Mouse (Mus musculus): ENCODE results near the gene Cip2a. TPM values are rescaled to one million over a fixed set of nuclear protein-coding genes. Genes with fewer than 3 reads are reported as not detected.

Cip2a gene
- polyA plus RNA-seq, 1 experiment from 2014 or later, result 24.6 TPM

DNA sequence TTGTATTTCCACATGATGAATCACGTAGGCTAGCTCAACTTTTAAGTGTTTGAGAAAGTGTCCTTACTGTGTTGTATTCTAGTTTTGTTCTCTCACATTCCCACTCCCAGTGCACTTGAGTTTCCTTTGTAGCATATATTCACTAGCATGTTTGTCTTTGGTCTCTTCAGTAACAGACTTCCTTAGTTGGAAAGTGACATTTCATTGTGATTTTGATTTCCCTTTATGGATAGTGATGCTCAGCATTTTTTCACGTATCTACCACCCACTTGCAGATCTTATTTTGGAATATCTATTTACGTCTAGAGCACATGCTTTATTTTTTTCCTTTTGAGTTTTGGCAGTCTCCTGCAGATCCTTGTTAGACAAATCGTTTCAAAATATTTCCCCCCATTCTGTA, 43.8 kb downstream of the Cip2a start:
- ATAC-seq (ENCODE audit: low FRiP score, low read depth), result no peak
- no peaks in the 10 kb centered on the region for H3K4me1 ChIP-seq
- H3K27me3 ChIP-seq (replicated peaks), result no peaks in the 10 kb centered on the region
- no peaks in the 10 kb centered on the region for H3K9me3 ChIP-seq
- H3K27ac ChIP-seq, result no peak overlapping the region
- no peak overlapping the region for H3K4me3 ChIP-seq
- 88% methylated on average over 4 of the region's 4 CpGs for WGBS
- H3K36me3 ChIP-seq, result no peaks in the 10 kb centered on the region
- no peak overlapping the region for H3K4me2 ChIP-seq (replicated peaks)
- H3K9ac ChIP-seq, result no peak overlapping the region

DNA sequence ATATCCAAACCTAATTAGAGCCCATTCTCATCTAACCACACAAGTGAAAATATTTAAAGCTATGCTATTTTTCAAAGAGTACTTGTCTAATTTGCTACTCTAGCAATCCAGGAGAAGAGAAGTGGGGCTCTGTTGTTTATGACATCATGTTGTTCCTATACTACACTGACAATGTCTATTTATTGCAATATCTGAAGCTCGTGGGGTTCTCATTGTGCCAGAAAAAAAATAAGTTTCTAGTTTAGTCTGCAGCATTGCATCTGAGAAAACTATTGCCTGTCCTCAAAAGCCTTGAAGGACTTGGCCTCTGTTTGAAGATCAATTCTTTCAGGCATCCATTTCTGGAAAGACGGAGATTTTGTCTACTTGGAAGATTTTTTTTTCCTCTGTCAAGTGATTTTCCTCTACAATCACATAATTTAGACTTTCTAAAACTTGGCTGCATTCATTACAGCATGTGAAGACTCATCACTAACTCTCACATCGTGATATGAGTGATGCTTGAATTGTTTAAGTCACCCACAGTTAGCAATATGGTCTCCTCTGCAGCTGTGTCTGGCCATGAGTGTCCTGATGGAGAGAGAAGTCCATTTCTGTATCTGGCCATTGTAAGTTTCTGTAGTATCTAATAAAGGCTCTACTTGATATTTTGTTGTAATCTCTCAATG, 46.7 kb downstream of the Cip2a start:
- Histone ChIP-seq H3K9ac (no peak overlapping the region), H3K4me2 (replicated peaks) (no peak overlapping the region), H3K27ac (no peak overlapping the region), H3K4me1 (no peaks in the 10 kb centered on the region), H3K9me3 (no peaks in the 10 kb centered on the region), H3K36me3 (no peaks in the 10 kb centered on the region), H3K27me3 (replicated peaks) (no peaks in the 10 kb centered on the region), H3K4me3 (no peak overlapping the region)
- no peak for ATAC-seq (ENCODE audit: low FRiP score, low read depth)
- WGBS, result 83% methylated on average over 3 of the region's 3 CpGs

DNA sequence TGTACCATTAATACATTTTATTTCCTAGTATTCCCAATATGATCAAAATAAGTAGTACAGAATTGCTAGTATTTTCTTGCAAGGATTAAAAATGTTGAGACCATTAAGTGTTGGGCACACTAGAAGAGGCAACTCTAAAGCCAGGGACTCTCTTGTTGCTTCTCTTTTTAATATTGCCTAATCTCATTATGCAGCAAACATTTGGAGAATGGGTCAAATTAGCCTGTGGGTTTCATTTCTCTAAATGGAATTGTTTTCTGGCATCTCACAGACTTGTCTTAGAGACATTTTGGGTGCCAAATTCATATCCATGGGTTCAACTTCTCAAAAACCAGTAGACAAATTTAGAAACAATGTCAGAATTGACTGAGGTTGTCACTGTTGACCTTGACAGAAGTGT, 55.2 kb downstream of the Cip2a start:
- ATAC-seq (ENCODE audit: low FRiP score, low read depth), result no peak
- Histone ChIP-seq H3K9ac (no peak overlapping the region), H3K4me3 (no peak overlapping the region), H3K4me1 (no peaks in the 10 kb centered on the region), H3K27ac (no peak overlapping the region), H3K9me3 (no peaks in the 10 kb centered on the region), H3K27me3 (replicated peaks) (no peaks in the 10 kb centered on the region), H3K36me3 (no peaks in the 10 kb centered on the region), H3K4me2 (replicated peaks) (no peak overlapping the region)

DNA sequence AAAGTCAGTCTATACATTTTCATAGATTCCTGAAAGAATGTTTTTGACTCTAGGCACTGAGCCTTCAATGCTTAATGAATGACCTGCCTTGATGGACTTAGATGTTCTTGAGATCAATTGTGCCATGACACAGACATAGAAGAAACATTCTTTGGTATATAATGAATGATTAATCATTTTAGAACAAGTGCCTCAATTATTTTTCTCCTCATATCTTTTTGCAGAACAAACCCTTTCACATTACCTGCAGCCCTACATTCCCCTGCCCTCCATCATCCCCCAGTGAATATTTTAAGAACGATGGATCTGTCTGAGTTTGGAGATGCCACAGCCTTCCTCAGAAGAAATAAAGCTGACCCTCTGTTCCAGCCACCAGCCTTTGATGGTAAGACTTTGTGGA, 63.2 kb downstream of the Cip2a start, which contains the start of gene Myh15:
Gene Myh15, plus strand, starts transcription at position 301 of the 400 bp plus-strand sequence.
- no peak within 1 kb of the TSS for H3K4me3 ChIP-seq
- no peaks in the 10 kb centered on the region for H3K36me3 ChIP-seq
- ATAC-seq (ENCODE audit: low FRiP score, low read depth), result no peak
- H3K9ac ChIP-seq, result no peak within 1 kb of the TSS
- no peak within 1 kb of the TSS for H3K4me2 ChIP-seq (replicated peaks)
- WGBS, result 92% methylated on average over 1 of the region's 1 CpGs
- no peaks in the 10 kb centered on the region for H3K27me3 ChIP-seq (replicated peaks)
- no peaks in the 10 kb centered on the region for H3K4me1 ChIP-seq
- H3K9me3 ChIP-seq, result no peaks in the 10 kb centered on the region
- no peak within 1 kb of the TSS for H3K27ac ChIP-seq

Other genes starting within 250 kb of the Cip2a start
- gene Trat1, start 222.2 kb upstream of the Cip2a start, polyA plus RNA-seq (2016; fragmentation: Nextera tagmentation; extraction: Ambion mirVana), result not detected in 2 replicates
- gene Retnlb, start 177.3 kb upstream of the Cip2a start, polyA plus RNA-seq (2016; fragmentation: Nextera tagmentation; extraction: Ambion mirVana), result not detected in 2 replicates
- gene Retnla, start 151.6 kb upstream of the Cip2a start, polyA plus RNA-seq (2016; fragmentation: Nextera tagmentation; extraction: Ambion mirVana), result not detected in 2 replicates
- 0.47 TPM in 1 of 2 replicates, not detected in the other for gene Retnlg, start 121.6 kb upstream of the Cip2a start, polyA plus RNA-seq (2016; fragmentation: Nextera tagmentation; extraction: Ambion mirVana)
- gene Dzip3, start within 50 bp of the Cip2a start, polyA plus RNA-seq (2016; fragmentation: Nextera tagmentation; extraction: Ambion mirVana), result 44.2 and 48.3 TPM in 2 replicates
- 0.05 and 0.06 TPM in 2 replicates for gene Myh15, start 63.3 kb downstream of the Cip2a start, polyA plus RNA-seq (2016; fragmentation: Nextera tagmentation; extraction: Ambion mirVana)

All from neural tube, embryonic 12.5 days (tissue).